32 mouse cellular contexts compared by ENCODE assay signal in the genomic region with DNA sequence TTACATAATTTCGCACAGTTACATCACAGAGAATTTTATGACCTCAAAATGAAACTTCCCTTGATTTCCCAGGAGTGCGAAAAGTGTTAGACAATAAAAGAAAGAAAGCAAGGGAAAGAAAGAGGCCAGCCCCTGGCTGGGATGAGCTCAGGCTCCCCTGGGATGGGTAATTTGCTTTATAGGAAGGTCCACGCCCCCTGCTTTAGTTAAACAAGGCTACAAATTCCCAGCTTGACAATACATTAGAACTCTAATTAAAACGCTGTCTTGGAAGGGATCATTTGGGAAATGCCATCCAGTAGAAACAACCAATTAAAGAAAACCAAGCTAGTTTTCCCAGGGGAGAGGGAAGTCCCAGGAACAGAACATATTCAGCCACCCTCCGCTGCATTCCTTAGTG. TPM values are rescaled to one million over a fixed set of nuclear protein-coding genes. Genes with fewer than 3 reads are reported as not detected.
A peak's percentile ranks its signal among the peaks of the same experiment; 100 is the strongest.
DNase-seq lines count a peak whose midpoint lies in the region; ATAC-seq and TF ChIP-seq lines count a peak whose summit lies in the region.
"Had no signal": no experiment of that assay in that cellular context is flagged by ENCODE, and none has a peak within 500 bp of the region (broad histone marks: within the 10 kb centered on the region; RNA-seq: fewer than 3 reads in every experiment).

No protein-coding gene starts in this region.

- intact Hi-C loops in heart, postnatal 25 days (cut with DNase I): no loop called here

- no peaks in the 10 kb centered on the region for H3K36me3 ChIP-seq in midbrain, embryonic 11.5 days (ENCODE audit: control insufficient read depth, insufficient read depth, low read length)
- H3K36me3 ChIP-seq in midbrain, embryonic 16.5 days (ENCODE audit: control insufficient read depth, insufficient read depth, low read length): no peaks in the 10 kb centered on the region
- no peaks in the 10 kb centered on the region for H3K36me3 ChIP-seq in intestine, embryonic 16.5 days (ENCODE audit: control insufficient read depth, insufficient read depth, low read length)
- H3K36me3 ChIP-seq in stomach, embryonic 16.5 days (ENCODE audit: control insufficient read depth, insufficient read depth, low read length): no peaks in the 10 kb centered on the region
- H3K36me3 ChIP-seq: embryonic facial prominence, embryonic 12.5 days; hindbrain, embryonic 10.5 days; limb, embryonic 15.5 days; liver, embryonic 15.5 days; lung, embryonic 15.5 days; midbrain, embryonic 15.5 days had no signal

- H3K4me2 ChIP-seq in midbrain, embryonic 11.5 days: no peak overlapping the region
- H3K4me2 ChIP-seq in midbrain, embryonic 16.5 days (ENCODE audit: low read length): no peak overlapping the region
- peak overlapping the region; percentile 85 for H3K4me2 ChIP-seq in intestine, embryonic 16.5 days (ENCODE audit: low read depth, low read length)
- peak overlapping the region; percentile 76 for H3K4me2 ChIP-seq in stomach, embryonic 16.5 days (ENCODE audit: low read depth, low read length)
- H3K4me2 ChIP-seq: embryonic facial prominence, embryonic 12.5 days; forebrain, embryonic 13.5 days; heart, embryonic 11.5 days; limb, embryonic 15.5 days; liver, embryonic 15.5 days; lung, embryonic 15.5 days; midbrain, embryonic 15.5 days had no signal

- H3K4me1 ChIP-seq in midbrain, embryonic 11.5 days (ENCODE audit: control insufficient read depth, insufficient read depth, low read length): peaks cover 15% of the 10 kb centered on the region
- peaks cover 12% of the 10 kb centered on the region for H3K4me1 ChIP-seq in midbrain, embryonic 16.5 days (ENCODE audit: control insufficient read depth, insufficient read depth, low read length)
- peaks cover 9% of the 10 kb centered on the region; the same call in 1 of the 2 replicates for H3K4me1 ChIP-seq in intestine, embryonic 16.5 days (ENCODE audit: control insufficient read depth, insufficient read depth, low read length)
- H3K4me1 ChIP-seq in stomach, embryonic 16.5 days (ENCODE audit: control insufficient read depth, insufficient read depth, low read length): peaks cover 10% of the 10 kb centered on the region; the same call in 1 of the 2 replicates

- ATAC-seq in midbrain, embryonic 11.5 days (ENCODE audit: low FRiP score): no peak
- no peak for ATAC-seq in midbrain, embryonic 16.5 days
- no peak for ATAC-seq in intestine, embryonic 16.5 days
- ATAC-seq in stomach, embryonic 16.5 days (ENCODE audit: insufficient read depth, low FRiP score): no peak
- ATAC-seq: forebrain, embryonic 13.5 days; midbrain, embryonic 15.5 days had no signal

- TF ChIP-seq CTCF in brain, embryonic 14.5 days (IDR thresholded peaks at IDR 0.05; ENCODE audit: borderline replicate concordance, extremely low read depth, insufficient read depth, insufficient read length): no peak

- no peak overlapping the region for H3K4me3 ChIP-seq in midbrain, embryonic 11.5 days (ENCODE audit: low read depth, low read length)
- no peak overlapping the region for H3K4me3 ChIP-seq in midbrain, embryonic 16.5 days (ENCODE audit: low read depth, low read length)
- peak overlapping the region; percentile 62; the same call in 1 of the 2 replicates for H3K4me3 ChIP-seq in intestine, embryonic 16.5 days (ENCODE audit: low read length)
- peak overlapping the region; percentile 57 for H3K4me3 ChIP-seq in stomach, embryonic 16.5 days (replicated peaks; ENCODE audit: low read length)
- H3K4me3 ChIP-seq: embryonic facial prominence, embryonic 12.5 days; erythroblast, embryonic 14.5 days; forebrain, embryonic 13.5 days; hindbrain, embryonic 10.5 days; limb, embryonic 15.5 days; liver, embryonic 15.5 days; lung, embryonic 15.5 days; megakaryocyte, embryonic 14.5 days; midbrain, embryonic 15.5 days had no signal

- H3K9me3 ChIP-seq in midbrain, embryonic 11.5 days (ENCODE audit: control insufficient read depth, low read length): no peaks in the 10 kb centered on the region
- no peaks in the 10 kb centered on the region for H3K9me3 ChIP-seq in midbrain, embryonic 16.5 days (replicated peaks; ENCODE audit: control insufficient read depth, low read length, poor library complexity, severe bottlenecking)
- no peaks in the 10 kb centered on the region for H3K9me3 ChIP-seq in intestine, embryonic 16.5 days (ENCODE audit: control insufficient read depth, low read length)
- no peaks in the 10 kb centered on the region for H3K9me3 ChIP-seq in stomach, embryonic 16.5 days (replicated peaks; ENCODE audit: control insufficient read depth, low read length)
- H3K9me3 ChIP-seq: embryonic facial prominence, embryonic 12.5 days; forebrain, embryonic 13.5 days; hindbrain, embryonic 10.5 days; limb, embryonic 15.5 days; liver, embryonic 15.5 days; lung, embryonic 15.5 days; megakaryocyte, embryonic 14.5 days; midbrain, embryonic 15.5 days had no signal

- H3K27ac ChIP-seq in midbrain, embryonic 11.5 days (ENCODE audit: low read depth, low read length): no peak overlapping the region
- H3K27ac ChIP-seq in midbrain, embryonic 16.5 days (ENCODE audit: low read length): no peak overlapping the region
- H3K27ac ChIP-seq in intestine, embryonic 16.5 days (ENCODE audit: low read length): no peak overlapping the region
- H3K27ac ChIP-seq in stomach, embryonic 16.5 days (ENCODE audit: low read length): no peak overlapping the region
- H3K27ac ChIP-seq: embryonic facial prominence, embryonic 12.5 days; forebrain, embryonic 13.5 days; hindbrain, embryonic 10.5 days; limb, embryonic 15.5 days; liver, embryonic 15.5 days; lung, embryonic 15.5 days; midbrain, embryonic 15.5 days had no signal

- no peak overlapping the region for H3K9ac ChIP-seq in midbrain, embryonic 11.5 days (ENCODE audit: low read length)
- H3K9ac ChIP-seq in midbrain, embryonic 16.5 days (ENCODE audit: low read depth, low read length): no peak overlapping the region
- H3K9ac ChIP-seq in intestine, embryonic 16.5 days (ENCODE audit: low read depth, low read length): no peak overlapping the region
- no peak overlapping the region for H3K9ac ChIP-seq in stomach, embryonic 16.5 days (ENCODE audit: low read length)
- H3K9ac ChIP-seq: embryonic facial prominence, embryonic 12.5 days; forebrain, embryonic 13.5 days; limb, embryonic 15.5 days; liver, embryonic 15.5 days; lung, embryonic 15.5 days; midbrain, embryonic 15.5 days had no signal

- under 1% methylated on average over 5 of the region's 5 CpGs for WGBS in midbrain, embryonic 11.5 days
- 2% methylated on average over 5 of the region's 5 CpGs for WGBS in midbrain, embryonic 16.5 days
- 19% methylated on average over 5 of the region's 5 CpGs for WGBS in intestine, embryonic 16.5 days
- 17% methylated on average over 5 of the region's 5 CpGs for WGBS in stomach, embryonic 16.5 days

- no peak for TF ChIP-seq POLR2A in brain, embryonic 14.5 days (IDR thresholded peaks at IDR 0.05; ENCODE audit: borderline replicate concordance, extremely low read depth, insufficient read depth, insufficient read length, poor library complexity, severe bottlenecking)

- peaks cover 100% of the 10 kb centered on the region for H3K27me3 ChIP-seq in midbrain, embryonic 11.5 days (ENCODE audit: control insufficient read depth, insufficient read depth, low read length)
- H3K27me3 ChIP-seq in midbrain, embryonic 16.5 days (ENCODE audit: control insufficient read depth, insufficient read depth, low read depth, low read length): peaks cover 66% of the 10 kb centered on the region
- peaks cover 66% of the 10 kb centered on the region for H3K27me3 ChIP-seq in intestine, embryonic 16.5 days (replicated peaks; ENCODE audit: control insufficient read depth, insufficient read depth, low read length)
- H3K27me3 ChIP-seq in stomach, embryonic 16.5 days (ENCODE audit: control insufficient read depth, insufficient read depth, low read length): peaks cover 76% of the 10 kb centered on the region

- peak; percentile 88 for DNase-seq in midbrain, embryonic 11.5 days (ENCODE audit: low spot score, missing footprints)
- DNase-seq in brain, embryonic 14.5 days (ENCODE audit: low read depth): peak; percentile 46
- DNase-seq in heart, postnatal 25 days (ENCODE audit: low spot score): no peak
- DNase-seq in layer of hippocampus, adult 11-12 months (ENCODE audit: low spot score): no peak
- DNase-seq: adrenal gland, postnatal 14 days; cerebellum, adult 9-10 months; gastrocnemius, postnatal 10 days; kidney, adult 8-10 months; kidney, postnatal 10 days; left cerebral cortex, postnatal 4 days; lung, postnatal 36 days; right cerebral cortex, adult 18-20 months had no signal

RNA-seq across cellular contexts. Expression of gene Mnx1, which starts 2.7 kb away (rescaled TPM):
- not detected in 2 replicates for polyA plus RNA-seq in midbrain, embryonic 11.5 days (2014; fragmentation: Nextera tagmentation; extraction: Ambion mirVana)
- not detected in 2 replicates for polyA plus RNA-seq in midbrain, embryonic 16.5 days (2015; fragmentation: Nextera tagmentation; extraction: Ambion mirVana)
- polyA plus RNA-seq in brain, embryonic 14.5 days (2012; rRNA removed): 0.04 and 0.14 TPM in 2 replicates
- polyA plus RNA-seq in intestine, embryonic 16.5 days (2015; fragmentation: Nextera tagmentation; extraction: Ambion mirVana): 0.22 and 0.81 TPM in 2 replicates
- 0.75 and 1.1 TPM in 2 replicates for polyA plus RNA-seq in stomach, embryonic 16.5 days (2015; fragmentation: Nextera tagmentation; extraction: Ambion mirVana)
- not detected for total RNA-seq in heart, postnatal 25 days (2021)
- total RNA-seq: adrenal gland, postnatal 14 days; gastrocnemius, postnatal 10 days; granulocyte monocyte progenitor cell, adult 5-6 weeks; layer of hippocampus, adult 18-20 months; layer of hippocampus, postnatal 14 days; left cerebral cortex, adult 8-10 months; left cerebral cortex, postnatal 4 days had no signal
- polyA plus RNA-seq: C2C12; embryonic facial prominence, embryonic 12.5 days; erythroblast, embryonic 14.5 days; forebrain, embryonic 13.5 days; heart, embryonic 11.5 days; heart, postnatal 0 days; limb, embryonic 15.5 days; liver, embryonic 15.5 days; lung, embryonic 15.5 days; midbrain, embryonic 15.5 days; urinary bladder, adult 2 months had no signal

RNA-seq across cellular contexts. Expression of gene Nom1, which starts 41.1 kb away (rescaled TPM):
- 26.4 and 32.1 TPM in 2 replicates for polyA plus RNA-seq in midbrain, embryonic 11.5 days (2014; fragmentation: Nextera tagmentation; extraction: Ambion mirVana)
- polyA plus RNA-seq in midbrain, embryonic 16.5 days (2015; fragmentation: Nextera tagmentation; extraction: Ambion mirVana): 21.1 and 21.3 TPM in 2 replicates
- polyA plus RNA-seq in brain, embryonic 14.5 days (2012; rRNA removed): 13.6 and 14.4 TPM in 2 replicates
- 29.0 and 32.8 TPM in 2 replicates for polyA plus RNA-seq in intestine, embryonic 16.5 days (2015; fragmentation: Nextera tagmentation; extraction: Ambion mirVana)
- polyA plus RNA-seq in stomach, embryonic 16.5 days (2015; fragmentation: Nextera tagmentation; extraction: Ambion mirVana): 26.5 and 28.5 TPM in 2 replicates
- total RNA-seq in heart, postnatal 25 days (2021): 10 to 100 TPM; 11.9 to 12.7 TPM

Comparison
In these comparisons a context has a peak if more than half of its experiments do, and no peak if none do; other contexts are left out.
1. DNase-seq: peak in midbrain, embryonic 11.5 days (single experiment) and brain, embryonic 14.5 days (single experiment); none in heart, postnatal 25 days (single experiment) and layer of hippocampus, adult 11-12 months (single experiment).
2. H3K4me2 ChIP-seq: peak in intestine, embryonic 16.5 days (single experiment) and stomach, embryonic 16.5 days (single experiment); none in midbrain, embryonic 11.5 days (single experiment) and midbrain, embryonic 16.5 days (single experiment).
3. H3K4me3 ChIP-seq: peak in intestine, embryonic 16.5 days (single experiment) and stomach, embryonic 16.5 days (single experiment); none in midbrain, embryonic 11.5 days (single experiment) and midbrain, embryonic 16.5 days (single experiment).